27 mouse cellular contexts compared by ENCODE assay signal in the genomic region with DNA sequence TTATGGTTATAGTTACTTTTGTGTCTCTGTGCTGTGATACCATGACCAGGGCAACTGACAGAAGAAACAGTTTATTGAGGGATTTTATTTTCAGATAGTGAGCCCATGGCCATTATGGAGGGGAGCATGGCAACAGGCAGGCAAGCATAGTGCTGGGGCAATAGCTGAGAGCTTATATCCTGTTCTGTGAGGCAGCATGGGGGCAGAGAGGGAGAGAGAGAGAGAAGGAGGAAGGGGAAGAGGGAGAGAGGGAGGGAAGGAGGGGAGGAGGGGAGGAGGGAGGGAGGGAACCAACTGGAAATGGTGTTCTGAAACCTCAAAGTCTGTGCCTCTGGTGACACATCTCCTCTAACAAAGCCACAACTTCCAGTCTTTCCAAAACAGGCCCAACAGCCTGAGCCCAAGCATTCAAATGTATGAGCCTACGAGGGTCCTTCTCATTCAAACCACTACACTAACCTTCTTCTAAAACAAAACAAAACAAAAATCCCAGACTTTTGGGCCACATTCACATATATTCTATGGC.
"Had no signal": no experiment of that assay in that cellular context is flagged by ENCODE, and none has a peak within 500 bp of the region (broad histone marks: within the 10 kb centered on the region; RNA-seq: fewer than 3 reads in every experiment).

No protein-coding gene starts in this region.

- H3K27me3 ChIP-seq: heart, embryonic 12.5 days; hindbrain, embryonic 12.5 days; intestine, embryonic 15.5 days; limb, embryonic 13.5 days; limb, embryonic 15.5 days; liver, embryonic 12.5 days had no signal

- H3K36me3 ChIP-seq: heart, embryonic 10.5 days; heart, embryonic 12.5 days; hindbrain, embryonic 10.5 days; hindbrain, embryonic 12.5 days; intestine, embryonic 15.5 days; limb, embryonic 13.5 days; limb, embryonic 15.5 days; liver, embryonic 12.5 days had no signal

- H3K9me3 ChIP-seq: heart, embryonic 10.5 days; heart, embryonic 12.5 days; hindbrain, embryonic 12.5 days; intestine, embryonic 15.5 days; limb, embryonic 13.5 days; limb, embryonic 15.5 days; liver, embryonic 12.5 days had no signal

- ATAC-seq: hindbrain, embryonic 16.5 days; inflammation-experienced regulatory T-cells, adult 6 months; intestine, embryonic 15.5 days; intestine, postnatal 0 days; liver, embryonic 12.5 days had no signal

- DNase-seq: gastrocnemius, adult 2 months; gastrocnemius, postnatal 10 days; gastrocnemius, postnatal 36 days; heart, adult 2 months; heart, postnatal 10 days; heart, postnatal 4 days; kidney, adult 18-20 months; kidney, adult 8-10 months; kidney, postnatal 10 days; kidney, postnatal 25 days; kidney, postnatal 4 days; left cerebral cortex, postnatal 4 days had no signal

- H3K4me3 ChIP-seq: gastrocnemius, adult 2 months; heart, adult 2 months; heart, embryonic 10.5 days; heart, embryonic 12.5 days; hindbrain, embryonic 10.5 days; hindbrain, embryonic 12.5 days; intestine, embryonic 15.5 days; layer of hippocampus, adult 2 months; left cerebral cortex, adult 2 months; limb, embryonic 13.5 days; limb, embryonic 15.5 days; liver, embryonic 12.5 days had no signal

- H3K4me1 ChIP-seq: hindbrain, embryonic 10.5 days; intestine, embryonic 15.5 days; limb, embryonic 13.5 days; limb, embryonic 15.5 days; liver, embryonic 12.5 days had no signal

- H3K9ac ChIP-seq: heart, embryonic 12.5 days; hindbrain, embryonic 12.5 days; hindbrain, embryonic 14.5 days; intestine, embryonic 15.5 days; limb, embryonic 13.5 days; limb, embryonic 15.5 days; liver, embryonic 12.5 days; liver, embryonic 14.5 days had no signal

- H3K27ac ChIP-seq: gastrocnemius, adult 2 months; heart, adult 2 months; heart, embryonic 10.5 days; hindbrain, embryonic 10.5 days; hindbrain, embryonic 12.5 days; hindbrain, embryonic 14.5 days; intestine, embryonic 15.5 days; layer of hippocampus, adult 2 months; left cerebral cortex, adult 2 months; limb, embryonic 13.5 days; limb, embryonic 15.5 days; liver, embryonic 12.5 days; liver, embryonic 14.5 days had no signal

- H3K4me2 ChIP-seq: heart, embryonic 12.5 days; hindbrain, embryonic 12.5 days; hindbrain, embryonic 14.5 days; intestine, embryonic 15.5 days; limb, embryonic 13.5 days; limb, embryonic 15.5 days; liver, embryonic 12.5 days had no signal
